Mouse (Mus musculus): ENCODE measurements around the gene 1700057G04Rik. TPM values are rescaled to one million over a fixed set of nuclear protein-coding genes. Genes with fewer than 3 reads are reported as not detected.

Gene 1700057G04Rik
- not detected for polyA plus RNA-seq (2014; fragmentation: Illumina TruSeq; extraction: RNeasy Lipid Tissue Mini Kit (QIAGEN cat#74804); ENCODE audit: low read depth, low replicate concordance)

DNA sequence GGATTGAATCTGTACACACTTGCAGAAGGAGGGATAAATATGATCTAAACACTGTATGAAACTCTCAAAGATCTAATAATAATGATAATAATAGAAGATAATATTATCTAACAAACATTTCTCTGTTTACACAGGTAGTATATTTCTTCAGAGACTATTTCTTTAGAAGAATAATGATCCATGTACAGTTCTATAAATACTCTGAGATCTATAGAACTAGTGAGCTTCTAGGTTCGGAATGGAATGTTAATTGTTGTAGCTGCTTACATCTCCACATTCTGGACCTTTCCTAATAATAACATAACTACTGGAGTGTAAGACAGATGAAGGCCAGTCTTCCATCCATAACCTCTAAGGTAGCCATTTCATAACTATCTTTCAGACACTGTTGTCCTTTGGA is at the start of gene 1700057G04Rik:
Gene 1700057G04Rik, plus strand, starts transcription at position 301 of the 400 bp plus-strand sequence.

DNA sequence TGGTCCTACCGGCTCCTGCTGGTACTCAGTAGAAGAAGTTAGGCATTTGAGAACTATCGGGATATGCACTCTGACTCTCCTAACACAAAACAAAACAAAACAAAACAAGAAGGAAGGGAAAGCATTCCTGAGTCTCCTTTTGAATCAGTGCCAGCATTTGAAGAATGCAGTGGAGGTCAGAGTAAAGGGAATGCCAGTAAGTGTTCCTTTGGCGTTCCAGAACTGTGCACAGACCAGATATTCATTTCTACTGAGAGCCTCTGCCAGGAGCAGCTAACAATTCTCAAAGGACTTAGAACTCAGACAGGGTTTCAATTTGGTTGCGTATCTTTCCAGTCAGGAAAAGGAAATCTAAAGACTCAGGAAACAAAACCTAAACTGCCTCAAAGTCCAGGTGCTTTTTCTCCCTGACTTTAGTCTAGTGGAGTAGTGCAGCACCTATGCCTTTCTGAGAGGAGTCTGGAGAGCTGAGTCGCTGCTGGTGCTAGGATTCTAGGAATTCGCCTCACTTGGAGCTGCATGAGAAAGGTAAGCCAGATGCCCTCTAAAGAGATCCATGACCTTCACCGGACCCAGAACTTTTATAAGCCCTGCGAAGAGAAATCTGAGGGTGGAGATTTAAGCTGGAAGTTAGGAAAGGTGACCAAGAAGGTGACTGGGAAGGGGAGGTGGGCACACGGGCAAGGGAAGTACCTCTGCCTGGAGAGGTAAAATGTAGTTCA is 33.5 kb upstream of the 1700057G04Rik start, which contains the start of gene Plscr2:
Gene Plscr2, plus strand, starts transcription at position 117 of the 722 bp plus-strand sequence.

Other genes with a start within 250 kb of the 1700057G04Rik start
- gene Plscr5, start 116.4 kb upstream of the 1700057G04Rik start, polyA plus RNA-seq (2014; fragmentation: Illumina TruSeq; extraction: RNeasy Lipid Tissue Mini Kit (QIAGEN cat#74804); ENCODE audit: low read depth, low replicate concordance), result not detected
- gene Plscr1, start 59.6 kb upstream of the 1700057G04Rik start, polyA plus RNA-seq (2014; fragmentation: Illumina TruSeq; extraction: RNeasy Lipid Tissue Mini Kit (QIAGEN cat#74804); ENCODE audit: low read depth, low replicate concordance), result 78.1 TPM
- gene Plscr2, start 33.8 kb upstream of the 1700057G04Rik start, polyA plus RNA-seq (2014; fragmentation: Illumina TruSeq; extraction: RNeasy Lipid Tissue Mini Kit (QIAGEN cat#74804); ENCODE audit: low read depth, low replicate concordance), result 864 TPM
- gene Plscr4, start 148.0 kb downstream of the 1700057G04Rik start, polyA plus RNA-seq (2014; fragmentation: Illumina TruSeq; extraction: RNeasy Lipid Tissue Mini Kit (QIAGEN cat#74804); ENCODE audit: low read depth, low replicate concordance), result 37.7 TPM
- 92.3 TPM for gene Plod2, start 232.8 kb downstream of the 1700057G04Rik start, polyA plus RNA-seq (2014; fragmentation: Illumina TruSeq; extraction: RNeasy Lipid Tissue Mini Kit (QIAGEN cat#74804); ENCODE audit: low read depth, low replicate concordance)

Measured in kidney, adult 10 weeks (tissue).